Mouse (Mus musculus) hindbrain, embryonic 11.5 days (tissue): ENCODE results near the gene Nsmce4a. TPM values are rescaled to one million over a fixed set of nuclear protein-coding genes. Genes with fewer than 3 reads are reported as not detected.
A peak's percentile ranks its signal among the peaks of the same experiment; 100 is the strongest.
"Not testable (repeated sequence)": the region's sequence is repeated elsewhere in the genome, so short reads cannot be mapped to it uniquely, and the experiment has no call there.

Source experiments
- ATAC-seq: fragments of 200-750 bp; cut with Nextera tagmentation; 2 replicates; pipeline ENCODE4 v1.8.0; 2017; ENCODE audit warnings: mild to moderate bottlenecking, moderate TSS enrichment, moderate library complexity; ENCODE audit not compliant: low FRiP score
- DNase-seq: peaks from one replicate; pipeline ENCODE4 v3.0.0-alpha.2; 2015; ENCODE audit warnings: low spot score
- H3K27ac ChIP-seq: fragments of 300-500 bp; sonication (generic); 2 replicates; pipeline ENCODE4 v1.5.1; 2014; ENCODE audit warnings: mild to moderate bottlenecking, low read depth, low read length
- H3K27me3 ChIP-seq: fragments of 300-500 bp; sonication (generic); 2 replicates; pipeline ENCODE4 v1.6.1; 2014; ENCODE audit warnings: mild to moderate bottlenecking, low read length, moderate library complexity, mixed read lengths; ENCODE audit not compliant: control insufficient read depth, insufficient read depth
- H3K36me3 ChIP-seq: fragments of 300-500 bp; sonication (generic); 2 replicates; pipeline ENCODE4 v1.6.1; 2014; ENCODE audit warnings: mild to moderate bottlenecking, low read length, moderate library complexity, mixed read lengths; ENCODE audit not compliant: control insufficient read depth, insufficient read depth
- H3K4me1 ChIP-seq: fragments of 300-500 bp; sonication (generic); replicated peaks from 2 replicates; pipeline ENCODE4 v1.6.1; 2014; ENCODE audit warnings: low read length, mixed read lengths; ENCODE audit not compliant: control insufficient read depth, insufficient read depth
- H3K4me2 ChIP-seq: fragments of 300-500 bp; sonication (generic); replicated peaks from 2 replicates; pipeline ENCODE4 v1.6.1; 2014; ENCODE audit warnings: mild to moderate bottlenecking, low read depth, low read length
- H3K4me3 ChIP-seq: fragments of 300-500 bp; sonication (generic); 2 replicates; pipeline ENCODE4 v1.5.1; 2014; ENCODE audit warnings: low read depth, low read length
- H3K9ac ChIP-seq: fragments of 300-500 bp; sonication (generic); 2 replicates; pipeline ENCODE4 v1.6.1; 2014; ENCODE audit warnings: low read depth, low read length
- H3K9me3 ChIP-seq: fragments of 300-500 bp; sonication (generic); 2 replicates; pipeline ENCODE4 v1.6.1; 2016; ENCODE audit warnings: low read length; ENCODE audit not compliant: control insufficient read depth
- WGBS: fragments of 180-500 bp; shearing (Covaris S2); extraction: QIAGEN DNeasy Blood & Tissue Kit; methylation state at CpG from one replicate; pipeline ENCODE4 v1.1.7; 2014; 5-methylcytosine and 5-hydroxymethylcytosine counted together
- polyA plus RNA-seq: library from polyadenylated mRNA; unstranded; fragments of >200 nt; fragmentation: Nextera tagmentation; extraction: Ambion mirVana; gene quantifications from 2 replicates; pipeline ENCODE4 v1.2.1, GENCODE M21; 2014

Gene Nsmce4a
- polyA plus RNA-seq, 1 experiment from 2014 or later, result 198 TPM

DNA sequence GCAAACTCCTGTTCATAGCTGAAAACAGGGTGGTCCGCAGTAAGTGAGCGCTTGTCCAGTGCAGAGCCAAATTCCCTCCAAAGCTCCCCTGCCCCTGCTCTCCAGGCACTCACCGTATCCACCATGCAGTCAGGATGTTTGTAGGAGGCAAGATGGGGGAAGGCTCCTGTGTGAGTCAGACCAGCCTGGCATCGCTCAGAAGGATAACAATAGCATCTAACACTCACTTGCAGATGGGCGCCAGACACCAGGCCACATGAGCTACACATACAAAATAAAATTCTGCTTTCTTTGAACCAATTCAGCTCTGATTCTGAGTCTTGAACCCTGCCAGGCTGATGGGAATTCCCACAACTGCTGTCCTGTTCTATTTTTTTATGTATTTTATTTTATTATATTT is 30.6 kb upstream of the Nsmce4a start:
- Histone ChIP-seq H3K27me3 (no peaks in the 10 kb centered on the region), H3K4me3 (no peak overlapping the region), H3K4me1 (no peaks in the 10 kb centered on the region), H3K9ac (no peak overlapping the region), H3K27ac (no peak overlapping the region), H3K4me2 (no peak overlapping the region), H3K9me3 (no peaks in the 10 kb centered on the region), H3K36me3 (no peaks in the 10 kb centered on the region)
- WGBS, result 88% methylated on average over 5 of the region's 5 CpGs
- ATAC-seq (no peak), DNase-seq (no peak)

DNA sequence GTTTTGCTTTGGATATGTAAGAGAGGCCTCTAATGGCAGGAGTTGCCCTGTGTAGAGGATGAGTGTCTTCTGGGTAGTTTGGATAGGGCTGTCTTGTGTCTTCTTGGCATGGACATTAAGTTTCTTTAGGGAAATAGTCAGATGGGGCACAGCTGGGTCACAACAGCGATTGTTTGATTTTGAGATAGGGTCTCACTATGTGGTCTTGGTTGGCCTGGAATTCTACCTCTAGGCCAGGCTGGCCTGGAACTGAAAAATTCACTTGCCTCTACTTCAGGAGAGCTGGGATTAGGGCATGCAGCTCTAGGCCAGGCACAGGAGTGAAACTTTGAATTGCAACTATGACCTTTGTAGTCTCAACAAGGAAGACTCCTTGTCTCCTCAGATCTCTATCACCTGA is 29.9 kb upstream of the Nsmce4a start:
- no peak for ATAC-seq
- Histone ChIP-seq H3K27ac (no peak overlapping the region), H3K36me3 (no peaks in the 10 kb centered on the region), H3K4me1 (no peaks in the 10 kb centered on the region), H3K9me3 (no peaks in the 10 kb centered on the region), H3K27me3 (no peaks in the 10 kb centered on the region), H3K9ac (no peak overlapping the region), H3K4me3 (no peak overlapping the region), H3K4me2 (no peak overlapping the region)
- DNase-seq, result no peak
- 93% methylated on average over 1 of the region's 1 CpGs for WGBS

DNA sequence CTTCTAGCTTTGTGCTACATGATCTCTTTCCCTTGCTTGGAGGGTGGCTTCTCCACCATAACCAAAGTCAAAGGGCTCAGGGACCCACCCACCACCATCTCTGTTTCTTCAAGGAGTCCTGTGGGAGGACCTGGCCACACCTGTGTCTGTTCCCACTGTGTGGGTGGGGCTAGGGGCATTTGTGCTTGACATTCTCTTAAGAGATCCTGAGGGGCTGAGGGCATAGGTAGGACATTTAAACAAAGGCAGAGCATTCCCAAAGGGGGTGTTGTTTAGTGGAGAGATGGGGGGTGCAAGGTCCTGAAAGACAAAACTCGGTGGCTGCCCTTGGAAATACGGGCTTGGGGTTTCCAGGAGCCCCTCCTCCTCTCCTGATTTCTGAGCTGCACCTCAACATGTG is 27.6 kb upstream of the Nsmce4a start:
- ATAC-seq (no peak), DNase-seq (no peak)
- H3K9me3 ChIP-seq, result no peaks in the 10 kb centered on the region
- WGBS, result 65% methylated on average over 2 of the region's 2 CpGs
- no peaks in the 10 kb centered on the region for H3K4me1 ChIP-seq
- H3K4me3 ChIP-seq, result no peak overlapping the region
- no peaks in the 10 kb centered on the region for H3K36me3 ChIP-seq
- H3K27me3 ChIP-seq, result no peaks in the 10 kb centered on the region
- H3K4me2 ChIP-seq, result no peak overlapping the region
- H3K27ac ChIP-seq, result no peak overlapping the region
- no peak overlapping the region for H3K9ac ChIP-seq

DNA sequence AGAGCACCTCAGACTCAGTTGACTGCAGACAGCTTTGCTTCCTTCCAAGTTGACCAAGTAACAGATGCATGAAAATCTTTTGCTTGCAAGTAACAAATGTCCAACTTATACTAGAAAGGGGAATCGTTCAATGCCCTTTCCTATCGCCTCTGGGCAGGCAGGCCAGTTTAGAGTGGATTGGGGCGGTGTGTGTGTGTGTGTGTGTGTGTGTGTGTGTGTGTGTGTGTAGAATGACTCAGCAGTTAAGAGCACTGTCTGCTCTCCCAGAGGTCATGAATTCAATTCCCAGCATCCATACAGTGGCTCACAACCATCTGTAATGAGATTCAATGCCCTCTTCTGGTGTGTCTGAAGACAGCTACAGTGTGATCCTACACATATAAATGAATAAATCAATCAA is 27.2 kb upstream of the Nsmce4a start:
- H3K27me3 ChIP-seq, result no peaks in the 10 kb centered on the region
- ATAC-seq (no peak), DNase-seq (no peak)
- H3K9me3 ChIP-seq, result no peaks in the 10 kb centered on the region
- H3K4me3 ChIP-seq, result no peak overlapping the region
- no peak overlapping the region for H3K4me2 ChIP-seq
- no peak overlapping the region for H3K27ac ChIP-seq
- no peak overlapping the region for H3K9ac ChIP-seq
- no peaks in the 10 kb centered on the region for H3K4me1 ChIP-seq
- WGBS, result 85% methylated on average over 3 of the region's 3 CpGs
- H3K36me3 ChIP-seq, result no peaks in the 10 kb centered on the region

DNA sequence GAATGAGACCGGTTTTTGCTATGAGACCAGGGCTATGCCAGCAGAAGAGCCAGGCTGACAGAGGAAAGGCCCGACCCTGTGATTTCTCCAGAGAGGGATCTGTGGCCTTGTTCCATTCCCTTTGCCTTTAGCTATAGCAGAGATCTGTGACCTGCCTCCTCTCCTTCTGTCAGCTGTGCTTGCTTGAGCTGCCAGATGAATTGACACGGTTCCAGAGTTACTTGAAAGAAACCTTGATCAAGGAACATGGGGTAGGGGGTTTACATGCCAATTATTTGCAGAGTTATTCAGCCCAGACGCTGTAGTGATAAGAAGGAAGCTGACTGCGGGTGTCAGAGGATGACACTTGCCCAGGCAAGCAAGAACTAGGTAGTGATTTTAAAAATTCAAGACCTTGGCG is 24.6 kb upstream of the Nsmce4a start:
- Histone ChIP-seq H3K27me3 (no peaks in the 10 kb centered on the region), H3K27ac (no peak overlapping the region), H3K4me1 (no peaks in the 10 kb centered on the region), H3K36me3 (no peaks in the 10 kb centered on the region), H3K9ac (no peak overlapping the region), H3K9me3 (no peaks in the 10 kb centered on the region), H3K4me2 (no peak overlapping the region), H3K4me3 (no peak overlapping the region)
- 70% methylated on average over 6 of the region's 6 CpGs for WGBS
- ATAC-seq, result no peak
- no peak for DNase-seq

DNA sequence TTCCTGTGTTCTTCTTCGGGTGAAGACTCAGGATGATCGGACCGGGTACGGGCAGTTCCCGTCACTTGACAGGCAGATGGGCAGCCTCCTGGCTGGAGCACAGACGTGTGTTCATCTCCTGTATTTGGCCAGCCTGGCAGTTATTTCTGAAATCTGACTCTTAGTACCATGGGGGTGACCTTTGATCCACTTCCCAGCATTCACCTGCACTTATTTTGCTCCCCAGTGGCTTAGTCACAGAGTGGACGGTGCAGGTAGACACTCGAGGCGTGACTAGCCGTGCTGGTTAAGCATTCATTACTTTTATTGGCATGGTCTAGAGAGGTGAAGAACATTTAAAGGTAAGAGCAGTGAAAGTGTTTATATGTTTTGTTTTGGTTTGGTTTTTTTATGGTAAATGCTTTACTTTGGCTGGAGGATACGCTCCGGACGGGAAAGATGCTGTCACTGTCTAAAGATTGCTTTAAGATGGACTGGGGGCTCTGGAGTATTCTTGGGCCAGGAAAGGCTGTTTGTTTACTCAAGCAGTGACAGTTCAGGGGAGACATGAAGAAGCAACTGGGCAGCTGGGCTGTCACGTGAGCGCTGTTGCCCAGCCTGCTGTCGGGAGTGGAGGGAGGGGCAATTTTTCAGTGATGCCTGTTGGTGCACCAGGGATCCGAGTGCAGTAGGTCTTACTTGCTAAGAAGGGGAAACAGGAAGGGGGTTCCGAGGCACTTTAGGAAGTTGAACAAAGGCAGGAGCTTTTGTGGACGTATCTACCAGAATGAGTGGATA is 23.3 kb upstream of the Nsmce4a start:
- 56% methylated on average over 9 of the region's 19 CpGs for WGBS
- ATAC-seq, result not testable (repeated sequence)

DNA sequence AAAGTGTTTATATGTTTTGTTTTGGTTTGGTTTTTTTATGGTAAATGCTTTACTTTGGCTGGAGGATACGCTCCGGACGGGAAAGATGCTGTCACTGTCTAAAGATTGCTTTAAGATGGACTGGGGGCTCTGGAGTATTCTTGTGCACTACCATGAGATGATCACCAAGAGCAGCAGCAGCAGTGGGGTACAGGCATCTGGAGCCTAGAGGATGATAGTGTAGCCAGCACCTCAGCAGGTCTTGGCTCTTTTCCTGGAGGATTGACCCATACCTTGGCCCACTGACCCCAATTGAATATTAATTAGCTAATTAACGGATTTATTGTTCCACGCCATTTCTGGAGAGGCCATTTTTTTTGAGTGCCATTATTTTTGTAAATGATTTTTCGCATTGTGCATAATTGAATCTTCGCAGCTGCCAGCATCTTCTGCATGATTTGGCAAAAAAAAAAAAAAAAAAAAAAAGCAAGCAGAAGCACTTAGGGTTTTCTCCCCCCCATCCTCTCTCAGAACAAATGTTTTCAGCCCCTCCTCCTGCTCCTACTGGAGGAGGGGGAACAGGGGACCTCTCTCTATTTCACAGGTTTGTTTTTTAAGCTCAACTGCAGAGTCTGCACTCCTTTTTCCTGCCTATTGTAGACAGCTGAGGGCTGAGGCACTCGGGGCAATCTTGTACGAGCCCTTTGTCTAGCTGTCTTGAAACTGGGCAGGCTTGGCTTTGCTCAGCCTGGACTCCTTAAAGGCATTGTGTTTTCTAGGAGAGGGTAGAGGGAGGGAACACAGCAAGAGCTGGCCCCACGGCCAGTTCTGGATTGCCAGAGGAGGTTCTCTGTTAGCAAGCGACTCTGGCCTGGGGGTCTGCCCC is 20.7 kb upstream of the Nsmce4a start:
- H3K36me3 ChIP-seq, H3K4me3 ChIP-seq, H3K4me1 ChIP-seq, H3K9ac ChIP-seq, H3K4me2 ChIP-seq, H3K27ac ChIP-seq, H3K27me3 ChIP-seq, H3K9me3 ChIP-seq: not testable (repeated sequence)
- 44% methylated on average over 6 of the region's 11 CpGs for WGBS
- ATAC-seq (peak; percentile 83), DNase-seq (peak; percentile 46)

More for the DNA sequence above, 23.3 kb upstream of the Nsmce4a start:
- not testable (repeated sequence) for H3K4me3 ChIP-seq, H3K27ac ChIP-seq, H3K4me2 ChIP-seq, H3K9ac ChIP-seq, H3K9me3 ChIP-seq, DNase-seq, H3K27me3 ChIP-seq, H3K4me1 ChIP-seq, H3K36me3 ChIP-seq

DNA sequence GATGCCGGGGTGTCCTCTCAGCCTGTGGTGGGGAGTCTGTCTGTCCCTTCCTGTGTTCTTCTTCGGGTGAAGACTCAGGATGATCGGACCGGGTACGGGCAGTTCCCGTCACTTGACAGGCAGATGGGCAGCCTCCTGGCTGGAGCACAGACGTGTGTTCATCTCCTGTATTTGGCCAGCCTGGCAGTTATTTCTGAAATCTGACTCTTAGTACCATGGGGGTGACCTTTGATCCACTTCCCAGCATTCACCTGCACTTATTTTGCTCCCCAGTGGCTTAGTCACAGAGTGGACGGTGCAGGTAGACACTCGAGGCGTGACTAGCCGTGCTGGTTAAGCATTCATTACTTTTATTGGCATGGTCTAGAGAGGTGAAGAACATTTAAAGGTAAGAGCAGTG is 20.1 kb upstream of the Nsmce4a start:
- not testable (repeated sequence) for H3K4me3 ChIP-seq, H3K4me2 ChIP-seq, H3K36me3 ChIP-seq, H3K9me3 ChIP-seq, H3K27ac ChIP-seq, H3K27me3 ChIP-seq, H3K9ac ChIP-seq, H3K4me1 ChIP-seq, DNase-seq
- no CpG with 5 or more reads among the region's 11 CpGs for WGBS
- peak; percentile 33; the same call in 1 of the 2 replicates for ATAC-seq
